Mouse (Mus musculus) erythroblast, adult 5-6 weeks (primary cell): ENCODE data around the gene Cox8a. TPM values are rescaled to one million over a fixed set of nuclear protein-coding genes. Genes with fewer than 3 reads are reported as not detected.

Experiments used
- ATAC-seq: replicated peaks from 2 replicates; pipeline ENCODE4 v1.8.0; 2016; ENCODE audit warnings: moderate number of reproducible peaks, mild to moderate bottlenecking, moderate TSS enrichment, inconsistent platforms; ENCODE audit not compliant: poor library complexity, low FRiP score, severe bottlenecking
- total RNA-seq, 2 experiments: library from RNA; stranded (forward) in 1 of 2; stranded (reverse) in 1 of 2; fragments of 150-400 nt in 1 of 2; fragments of 200-764, 138-1000 nt in 1 of 2; gene quantifications; 2 replicates each; pipeline versions ENCODE4 v1.2.3 to v1.2.4; 2015 to 2017; ENCODE audit warnings: low replicate concordance in 2 of 2

The Cox8a gene
- total RNA-seq, 2 experiments from 2014 or later, result 166 to 188 TPM

DNA sequence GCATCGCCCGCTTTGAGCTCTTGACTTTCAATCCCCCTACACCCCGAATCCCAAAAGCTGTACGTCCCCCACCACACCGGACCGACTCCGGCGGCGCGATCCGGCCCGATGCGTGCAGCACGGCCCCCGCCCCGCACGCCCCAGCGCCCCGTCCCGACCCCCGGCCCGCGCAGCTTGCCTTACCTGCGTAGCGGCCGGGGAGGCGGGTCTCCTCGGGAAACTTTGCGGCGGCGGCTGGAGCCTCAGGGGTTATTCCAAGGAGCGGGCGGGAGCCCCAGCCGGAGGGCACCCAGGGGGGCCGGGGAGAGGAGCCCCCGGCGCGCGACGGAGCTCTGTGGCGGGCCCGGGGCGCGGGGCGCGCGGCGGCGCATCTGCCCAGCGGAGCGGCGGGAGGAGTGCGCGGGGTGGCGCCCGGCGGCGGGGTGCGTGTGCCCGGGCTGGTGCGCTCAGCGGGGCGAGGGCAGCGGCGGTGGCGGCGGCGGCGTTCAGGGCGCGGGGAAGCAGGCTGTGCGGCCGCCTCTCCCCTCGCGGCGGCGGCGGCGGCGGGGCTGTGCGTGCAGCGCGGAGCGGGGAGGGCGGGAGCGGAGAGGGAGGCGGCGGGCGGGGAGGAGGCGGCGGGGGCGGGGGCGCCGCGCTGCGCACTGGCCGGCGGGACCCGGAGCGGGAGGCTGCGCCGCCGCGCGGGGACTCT lies 51.8 kb downstream of the Cox8a start:
- no peak for ATAC-seq

Other genes starting within 250 kb of the Cox8a start
- gene Ppp1r14b, start 242.6 kb downstream of the Cox8a start, total RNA-seq (2015; ENCODE audit: low replicate concordance), result 30.9 and 57.8 TPM in 2 replicates
- gene Ppp1r14b, start 242.6 kb downstream of the Cox8a start, total RNA-seq (2017; ENCODE audit: low replicate concordance), result 17.8 and 41.6 TPM in 2 replicates
- 0.19 and 0.42 TPM in 2 replicates for gene Plcb3, start 241.1 kb downstream of the Cox8a start, total RNA-seq (2015; ENCODE audit: low replicate concordance)
- 2.5 and 6.8 TPM in 2 replicates for gene Plcb3, start 241.1 kb downstream of the Cox8a start, total RNA-seq (2017; ENCODE audit: low replicate concordance)
- 34.0 and 34.9 TPM in 2 replicates for gene Fkbp2, start 237.1 kb downstream of the Cox8a start, total RNA-seq (2015; ENCODE audit: low replicate concordance)
- 31.0 and 34.8 TPM in 2 replicates for gene Fkbp2, start 237.1 kb downstream of the Cox8a start, total RNA-seq (2017; ENCODE audit: low replicate concordance)
- gene Vegfb, start 230.0 kb downstream of the Cox8a start, total RNA-seq (2015; ENCODE audit: low replicate concordance), result 11.7 TPM in 2 replicates
- gene Vegfb, start 230.0 kb downstream of the Cox8a start, total RNA-seq (2017; ENCODE audit: low replicate concordance), result 0.98 and 1.1 TPM in 2 replicates
- gene Dnajc4, start 225.0 kb downstream of the Cox8a start, total RNA-seq (2015; ENCODE audit: low replicate concordance), result 4.4 and 6.5 TPM in 2 replicates
- gene Dnajc4, start 225.0 kb downstream of the Cox8a start, total RNA-seq (2017; ENCODE audit: low replicate concordance), result 2.1 and 10.9 TPM in 2 replicates
- 5.4 TPM in 1 of 2 replicates, not detected in the other for gene Nudt22, start 221.5 kb downstream of the Cox8a start, total RNA-seq (2015; ENCODE audit: low replicate concordance)
- gene Nudt22, start 221.5 kb downstream of the Cox8a start, total RNA-seq (2017; ENCODE audit: low replicate concordance), result 0.60 and 4.9 TPM in 2 replicates
- not detected in 2 replicates for gene Trpt1, start 221.5 kb downstream of the Cox8a start, total RNA-seq (2015; ENCODE audit: low replicate concordance)
- not detected in 2 replicates for gene Trpt1, start 221.5 kb downstream of the Cox8a start, total RNA-seq (2017; ENCODE audit: low replicate concordance)
- 20.8 and 28.6 TPM in 2 replicates for gene Fermt3, start 198.1 kb downstream of the Cox8a start, total RNA-seq (2015; ENCODE audit: low replicate concordance)
- 49.0 and 56.3 TPM in 2 replicates for gene Fermt3, start 198.1 kb downstream of the Cox8a start, total RNA-seq (2017; ENCODE audit: low replicate concordance)
- gene Stip1, start 177.6 kb downstream of the Cox8a start, total RNA-seq (2015; ENCODE audit: low replicate concordance), result 39.1 and 40.2 TPM in 2 replicates
- 33.4 and 44.3 TPM in 2 replicates for gene Stip1, start 177.6 kb downstream of the Cox8a start, total RNA-seq (2017; ENCODE audit: low replicate concordance)
- gene Macrod1, start 160.8 kb downstream of the Cox8a start, total RNA-seq (2015; ENCODE audit: low replicate concordance), result 0.77 and 4.2 TPM in 2 replicates
- gene Macrod1, start 160.8 kb downstream of the Cox8a start, total RNA-seq (2017; ENCODE audit: low replicate concordance), result 0.94 TPM in 1 of 2 replicates, not detected in the other
- gene Flrt1, start 111.9 kb downstream of the Cox8a start, total RNA-seq (2015; ENCODE audit: low replicate concordance), result not detected in 2 replicates
- not detected in 2 replicates for gene Flrt1, start 111.9 kb downstream of the Cox8a start, total RNA-seq (2017; ENCODE audit: low replicate concordance)
- 17.3 TPM in 2 replicates for gene Otub1, start 11.3 kb downstream of the Cox8a start, total RNA-seq (2015; ENCODE audit: low replicate concordance)
- gene Otub1, start 11.3 kb downstream of the Cox8a start, total RNA-seq (2017; ENCODE audit: low replicate concordance), result 15.5 and 23.1 TPM in 2 replicates
- gene Naa40, start 23.6 kb upstream of the Cox8a start, total RNA-seq (2015; ENCODE audit: low replicate concordance), result 12.5 and 20.1 TPM in 2 replicates
- gene Naa40, start 23.6 kb upstream of the Cox8a start, total RNA-seq (2017; ENCODE audit: low replicate concordance), result 14.5 and 15.1 TPM in 2 replicates
- not detected in 2 replicates for gene Rcor2, start 49.7 kb upstream of the Cox8a start, total RNA-seq (2015; ENCODE audit: low replicate concordance)
- 0.17 TPM in 1 of 2 replicates, not detected in the other for gene Rcor2, start 49.7 kb upstream of the Cox8a start, total RNA-seq (2017; ENCODE audit: low replicate concordance)
- gene Mark2, start 124.2 kb upstream of the Cox8a start, total RNA-seq (2015; ENCODE audit: low replicate concordance), result 39.9 and 57.1 TPM in 2 replicates
- 19.4 and 48.1 TPM in 2 replicates for gene Mark2, start 124.2 kb upstream of the Cox8a start, total RNA-seq (2017; ENCODE audit: low replicate concordance)
- gene Spindoc, start 165.4 kb upstream of the Cox8a start, total RNA-seq (2015; ENCODE audit: low replicate concordance), result 3.3 and 7.5 TPM in 2 replicates
- 0.09 TPM in 1 of 2 replicates, not detected in the other for gene Spindoc, start 165.4 kb upstream of the Cox8a start, total RNA-seq (2017; ENCODE audit: low replicate concordance)
- gene 2700081O15Rik, start 200.0 kb upstream of the Cox8a start, total RNA-seq (2015; ENCODE audit: low replicate concordance), result 0.21 TPM in 1 of 2 replicates, not detected in the other
- 0.34 and 0.70 TPM in 2 replicates for gene 2700081O15Rik, start 200.0 kb upstream of the Cox8a start, total RNA-seq (2017; ENCODE audit: low replicate concordance)